Mouse (Mus musculus) embryonic fibroblast, embryonic 13.5 days (primary cell): ENCODE data around the gene Mtmr11.

Source experiments
- CTCF ChIP-seq: IDR thresholded peaks from 2 replicates; pipeline ENCODE4 v1.5.1; 2011; ENCODE audit warnings: mild to moderate bottlenecking, control low read depth, low read length, moderate library complexity, borderline replicate concordance; ENCODE audit not compliant: insufficient read depth
- POLR2A ChIP-seq: IDR thresholded peaks from 2 replicates; pipeline ENCODE4 v1.6.1; 2011; ENCODE audit warnings: low read depth, mild to moderate bottlenecking, control low read depth, low read length, moderate library complexity

DNA sequence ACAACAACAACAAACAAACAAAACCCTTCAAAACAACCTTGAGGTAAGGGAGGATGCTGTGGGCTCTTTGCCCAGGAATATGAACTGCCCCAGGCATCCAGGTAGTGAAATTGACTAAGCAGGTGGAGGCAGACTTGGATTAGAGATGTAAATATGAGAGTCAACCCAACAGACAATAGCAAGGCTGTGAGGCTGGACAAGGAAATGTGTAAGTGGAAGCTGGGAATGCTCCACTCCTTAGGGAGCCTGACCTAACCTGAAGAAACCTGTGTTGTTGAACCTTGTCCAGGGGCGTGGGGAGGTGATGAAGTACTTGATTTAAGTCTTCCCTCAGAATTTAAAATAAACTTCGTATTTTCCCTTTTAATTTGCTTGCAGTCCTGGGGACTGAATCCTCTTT lies 17.1 kb downstream of the Mtmr11 start:
- TF ChIP-seq CTCF (no peak), POLR2A (0 out of 2 replicates have a peak, but pooled peaks have one; percentile 11)
